Mouse (Mus musculus) kidney, adult 2 months (tissue): ENCODE measurements around the gene Slc41a3. TPM values are rescaled to one million over a fixed set of nuclear protein-coding genes. Genes with fewer than 3 reads are reported as not detected.

Experiments
- DNase-seq: peaks from one replicate; pipeline ENCODE4 v3.0.0; 2021
- H3K27ac ChIP-seq: fragments of 200-500 bp; 2 replicates; pipeline ENCODE4 v1.5.1; 2012; ENCODE audit warnings: low read depth, low read length, control low read depth, inconsistent platforms; ENCODE audit not compliant: insufficient read depth
- H3K27me3 ChIP-seq: fragments of 200-500 bp; replicated peaks from 2 replicates; pipeline ENCODE4 v1.6.1; 2012; ENCODE audit warnings: mild to moderate bottlenecking, moderate library complexity, low read length, inconsistent platforms; ENCODE audit not compliant: control insufficient read depth, insufficient read depth
- H3K36me3 ChIP-seq: fragments of 200-500 bp; 2 replicates; pipeline ENCODE4 v1.6.1; 2012; ENCODE audit warnings: mild to moderate bottlenecking, moderate library complexity, low read length, inconsistent platforms; ENCODE audit not compliant: control insufficient read depth, insufficient read depth
- H3K4me1 ChIP-seq: fragments of 200-500 bp; 2 replicates; pipeline ENCODE4 v1.6.1; 2011; ENCODE audit warnings: low read length; ENCODE audit not compliant: control insufficient read depth, insufficient read depth
- H3K4me3 ChIP-seq: fragments of 200-500 bp; 2 replicates; pipeline ENCODE4 v1.5.1; 2011; ENCODE audit warnings: mild to moderate bottlenecking, low read depth, low read length, control low read depth; ENCODE audit not compliant: insufficient read depth
- CTCF ChIP-seq: fragments of 200-500 bp; conservative IDR thresholded peaks from 2 replicates; pipeline ENCODE4 v1.5.1; 2011; ENCODE audit warnings: low read depth, mild to moderate bottlenecking, control low read depth, low read length, moderate library complexity, mixed read lengths; ENCODE audit not compliant: insufficient read depth, insufficient read length
- POLR2A ChIP-seq: fragments of 200-500 bp; IDR thresholded peaks from one replicate; pipeline ENCODE4 v1.6.1; 2011; ENCODE audit warnings: low read depth, low read length, control low read depth
- WGBS: fragments of 180-500 bp; shearing (Covaris S2); methylation state at CpG from one replicate; pipeline ENCODE4 v1.1.7; 2018; 5-methylcytosine and 5-hydroxymethylcytosine counted together
- polyA plus RNA-seq: library from polyadenylated mRNA; depleted of rRNA; stranded (reverse); fragments of >200 nt; gene quantifications from 2 replicates; pipeline ENCODE4 v1.2.3, GENCODE M21; 2012

Gene Slc41a3
- polyA plus RNA-seq, 1 experiment = 8.0 TPM

DNA sequence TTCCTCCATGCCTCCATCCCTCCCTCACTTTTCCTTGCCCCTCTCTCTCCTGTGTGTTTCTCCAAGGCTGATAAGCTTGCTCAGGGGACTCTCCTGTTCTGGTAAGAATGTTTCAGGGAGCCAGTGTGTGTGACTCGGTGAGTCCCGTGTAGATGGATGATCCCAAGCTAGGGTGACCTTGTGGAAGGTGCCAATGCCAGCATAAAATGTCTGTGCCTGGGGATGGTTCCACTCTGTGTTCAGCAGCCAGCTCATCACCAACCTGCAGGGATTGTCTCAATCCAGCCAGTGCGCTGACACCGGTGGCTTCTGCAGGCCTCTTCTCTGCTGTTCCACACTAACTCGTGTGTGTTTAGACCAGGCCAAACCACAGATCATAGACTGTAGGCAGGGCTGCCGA is 12.0 kb downstream of the Slc41a3 start:
- no peak for TF ChIP-seq POLR2A
- Histone ChIP-seq H3K4me3 (no peak overlapping the region), H3K27ac (no peak overlapping the region), H3K36me3 (no peaks in the 10 kb centered on the region), H3K4me1 (peaks cover 6% of the 10 kb centered on the region; the same call in 1 of the 2 replicates), H3K27me3 (no peaks in the 10 kb centered on the region)
- 91% methylated on average over 6 of the region's 6 CpGs for WGBS
- DNase-seq = no peak

GRCm38 (mm10) chr6:90618274-90618673 is 13.7 kb downstream of the Slc41a3 start:
- 60% methylated on average over 4 of the region's 4 CpGs for WGBS
- DNase-seq = no peak

GRCm38 (mm10) chr6:90618821-90619636 is 14.5 kb downstream of the Slc41a3 start:
- peaks cover 6% of the 10 kb centered on the region; the same call in 1 of the 2 replicates for H3K4me1 ChIP-seq
- H3K36me3 ChIP-seq = no peaks in the 10 kb centered on the region
- TF ChIP-seq POLR2A = no peak
- TF ChIP-seq CTCF = no peak
- peak; percentile 69 for DNase-seq
- H3K27me3 ChIP-seq = no peaks in the 10 kb centered on the region
- H3K27ac ChIP-seq = no peak overlapping the region
- WGBS = 52% methylated on average over 19 of the region's 19 CpGs
- H3K4me3 ChIP-seq = no peak overlapping the region

More at GRCm38 (mm10) chr6:90618274-90618673, 13.7 kb downstream of the Slc41a3 start:
- TF ChIP-seq POLR2A (no peak), CTCF (no peak)
- H3K36me3 ChIP-seq = no peaks in the 10 kb centered on the region
- H3K27ac ChIP-seq = no peak overlapping the region
- no peaks in the 10 kb centered on the region for H3K27me3 ChIP-seq
- no peak overlapping the region for H3K4me3 ChIP-seq
- peaks cover 6% of the 10 kb centered on the region; the same call in 1 of the 2 replicates for H3K4me1 ChIP-seq

- H3K4me3 ChIP-seq = no peak overlapping the region
These were observed 15.4 kb downstream of the Slc41a3 start for GRCm38 (mm10) chr6:90619936-90620335.

DNA sequence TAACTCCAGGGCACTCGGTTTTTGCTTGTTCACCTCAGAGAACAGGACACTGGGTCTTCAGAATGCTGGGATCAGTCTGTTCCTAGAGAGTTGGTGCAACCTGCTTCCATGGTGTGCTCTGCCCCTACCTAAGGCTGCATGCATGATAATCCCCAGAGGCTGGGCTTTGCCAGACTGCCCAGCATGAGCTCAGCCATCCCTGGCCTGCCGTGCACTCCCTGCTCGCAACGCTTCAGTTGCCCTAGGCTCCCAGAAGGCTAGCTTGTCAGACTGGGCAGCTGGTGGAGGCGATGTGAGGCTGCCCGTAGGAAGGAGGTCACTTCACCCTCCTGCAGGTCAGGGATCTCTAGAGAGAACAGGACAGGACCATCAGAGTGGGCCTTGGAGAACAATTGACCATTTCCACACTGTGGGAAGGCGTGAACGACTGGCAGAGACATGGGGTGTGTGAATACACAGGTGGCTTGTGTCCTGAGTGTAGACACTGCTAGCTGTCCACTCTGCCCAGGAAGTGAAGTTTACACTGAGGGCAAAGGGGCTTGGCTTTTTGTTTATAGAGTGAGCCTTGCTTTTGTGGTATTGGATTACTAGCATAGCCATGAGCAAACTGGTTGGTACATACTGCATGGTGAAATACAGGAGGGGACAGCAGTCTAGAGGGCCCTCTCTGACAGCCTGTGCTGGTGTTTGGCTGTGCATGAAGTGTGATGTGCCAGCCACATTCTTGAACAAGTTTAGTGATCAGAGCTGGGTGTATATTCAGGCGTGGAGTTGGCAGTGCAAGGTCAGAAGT is 16.5 kb downstream of the Slc41a3 start:
- no peak for TF ChIP-seq POLR2A
- TF ChIP-seq CTCF = no peak
- Histone ChIP-seq H3K36me3 (no peaks in the 10 kb centered on the region), H3K27ac (no peak overlapping the region), H3K4me3 (no peak overlapping the region), H3K27me3 (no peaks in the 10 kb centered on the region), H3K4me1 (peaks cover 6% of the 10 kb centered on the region; the same call in 1 of the 2 replicates)
- WGBS = 49% methylated on average over 9 of the region's 9 CpGs
- peak; percentile 38 for DNase-seq

More at GRCm38 (mm10) chr6:90619936-90620335, 15.4 kb downstream of the Slc41a3 start:
- Histone ChIP-seq H3K36me3 (no peaks in the 10 kb centered on the region), H3K27me3 (no peaks in the 10 kb centered on the region), H3K4me1 (peaks cover 6% of the 10 kb centered on the region; the same call in 1 of the 2 replicates), H3K27ac (no peak overlapping the region)
- DNase-seq = no peak
- TF ChIP-seq CTCF (no peak), POLR2A (no peak)
- WGBS = 78% methylated on average over 5 of the region's 5 CpGs

DNA sequence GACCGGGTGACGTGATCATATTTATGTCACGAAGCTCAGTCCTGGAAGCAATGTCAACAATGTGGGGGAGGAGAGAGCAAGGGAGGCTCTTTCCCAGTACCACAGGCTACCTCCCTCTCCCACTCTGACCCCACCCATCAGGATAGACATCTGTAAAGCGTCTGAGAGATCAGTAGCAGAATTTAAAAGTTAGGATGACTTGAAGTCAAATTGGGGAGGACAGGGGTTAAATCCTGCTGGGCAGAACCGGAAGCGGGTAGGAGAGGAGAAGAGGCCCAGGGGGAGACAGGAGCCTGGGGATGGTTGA is 17.0 kb downstream of the Slc41a3 start:
- H3K4me1 ChIP-seq = peaks cover 6% of the 10 kb centered on the region; the same call in 1 of the 2 replicates
- no peak for DNase-seq
- no peak overlapping the region for H3K4me3 ChIP-seq
- no peaks in the 10 kb centered on the region for H3K27me3 ChIP-seq
- TF ChIP-seq CTCF = no peak
- TF ChIP-seq POLR2A = no peak
- H3K27ac ChIP-seq = no peak overlapping the region
- H3K36me3 ChIP-seq = no peaks in the 10 kb centered on the region
- 77% methylated on average over 6 of the region's 6 CpGs for WGBS

GRCm38 (mm10) chr6:90622758-90623455 is 18.4 kb downstream of the Slc41a3 start:
- H3K4me1 ChIP-seq = peaks cover 6% of the 10 kb centered on the region; the same call in 1 of the 2 replicates
- H3K36me3 ChIP-seq = no peaks in the 10 kb centered on the region
- H3K27me3 ChIP-seq = no peaks in the 10 kb centered on the region
- no peak overlapping the region for H3K27ac ChIP-seq
- no peak overlapping the region for H3K4me3 ChIP-seq
- 74% methylated on average over 11 of the region's 11 CpGs for WGBS
- no peak for TF ChIP-seq CTCF
- no peak for TF ChIP-seq POLR2A
- no peak for DNase-seq
